Mouse (Mus musculus) left cerebral cortex, adult 9 months (tissue): ENCODE results near the gene Plpp3.

Experiments
- DNase-seq, 2 experiments: peaks; one replicate each; pipeline ENCODE4 v3.0.0; 2022; ENCODE audit warnings: low spot score in 2 of 2

Plpp3 gene

DNA sequence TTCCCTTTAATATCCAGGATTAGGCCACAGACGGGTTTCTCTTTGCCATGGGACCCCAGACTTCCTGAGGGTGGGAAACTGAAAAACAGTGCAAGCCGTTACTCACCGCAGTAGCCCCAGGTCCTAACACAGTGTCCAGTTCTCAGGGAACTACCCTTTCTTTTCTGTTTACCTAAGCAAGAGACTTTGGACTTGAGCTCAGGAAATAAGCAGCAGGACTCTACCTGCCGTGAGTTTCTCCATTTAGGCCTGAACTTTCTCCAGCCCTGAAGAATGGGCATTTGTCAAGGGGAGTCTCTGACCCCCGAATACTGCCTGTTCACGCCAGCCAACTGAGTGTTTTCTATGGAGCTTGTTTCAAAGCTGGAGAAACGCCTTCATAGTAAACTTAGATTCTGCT is 31.7 kb downstream of the Plpp3 start:
- no peak for DNase-seq

- DNase-seq: no peak
Measured at GRCm38 (mm10) chr4:105190826-105191225, 33.7 kb downstream of the Plpp3 start.

GRCm38 (mm10) chr4:105191550-105191949 is 34.4 kb downstream of the Plpp3 start:
- DNase-seq: no peak

GRCm38 (mm10) chr4:105192665-105193064 is 35.5 kb downstream of the Plpp3 start:
- no peak for DNase-seq

DNA sequence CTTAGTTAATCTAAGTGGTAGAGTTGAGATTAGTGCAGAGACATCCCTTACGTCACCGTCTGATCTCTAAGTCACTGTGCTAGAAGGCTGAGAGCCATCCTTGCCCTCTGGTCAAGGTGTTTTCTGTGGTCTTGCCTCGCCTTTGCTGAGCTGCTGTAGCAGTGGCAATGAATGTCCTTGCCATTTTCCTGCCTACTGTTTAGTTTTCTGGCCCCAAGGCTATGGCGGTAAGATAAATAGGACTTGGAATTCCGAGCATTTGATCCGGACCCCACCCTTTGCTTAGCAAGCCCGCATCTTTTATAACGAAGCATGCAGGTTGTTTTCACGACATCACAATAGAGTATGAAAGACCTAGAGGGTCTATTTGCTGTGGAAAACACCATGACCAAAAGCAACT is 38.1 kb downstream of the Plpp3 start:
- no peak for DNase-seq

DNA sequence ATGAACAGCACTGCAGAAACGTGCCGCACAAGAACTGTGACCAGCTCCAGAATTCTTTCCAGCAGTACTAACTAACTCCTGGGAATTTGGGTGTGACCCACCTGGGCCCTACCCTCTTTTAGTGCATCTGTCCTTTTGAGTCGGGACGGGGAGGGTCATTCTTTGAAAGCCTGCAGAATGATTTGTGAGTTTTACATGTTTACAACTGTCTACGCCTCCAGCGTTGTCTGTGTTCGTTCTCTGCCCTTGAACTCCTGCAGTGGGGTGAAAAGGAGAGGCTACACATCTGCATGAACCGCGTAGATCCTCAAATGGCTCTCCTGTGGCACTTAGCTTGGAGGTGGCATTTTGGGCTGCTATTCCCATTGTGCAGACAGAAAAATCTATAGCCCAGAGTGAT is 39.0 kb downstream of the Plpp3 start:
- no peak for DNase-seq

- no peak for DNase-seq
Measured at GRCm38 (mm10) chr4:105196993-105197765, 40.0 kb downstream of the Plpp3 start.

GRCm38 (mm10) chr4:105198696-105199095 is 41.5 kb downstream of the Plpp3 start:
- no peak for DNase-seq

GRCm38 (mm10) chr4:105199345-105199744 is 42.2 kb downstream of the Plpp3 start:
- DNase-seq: no peak

DNA sequence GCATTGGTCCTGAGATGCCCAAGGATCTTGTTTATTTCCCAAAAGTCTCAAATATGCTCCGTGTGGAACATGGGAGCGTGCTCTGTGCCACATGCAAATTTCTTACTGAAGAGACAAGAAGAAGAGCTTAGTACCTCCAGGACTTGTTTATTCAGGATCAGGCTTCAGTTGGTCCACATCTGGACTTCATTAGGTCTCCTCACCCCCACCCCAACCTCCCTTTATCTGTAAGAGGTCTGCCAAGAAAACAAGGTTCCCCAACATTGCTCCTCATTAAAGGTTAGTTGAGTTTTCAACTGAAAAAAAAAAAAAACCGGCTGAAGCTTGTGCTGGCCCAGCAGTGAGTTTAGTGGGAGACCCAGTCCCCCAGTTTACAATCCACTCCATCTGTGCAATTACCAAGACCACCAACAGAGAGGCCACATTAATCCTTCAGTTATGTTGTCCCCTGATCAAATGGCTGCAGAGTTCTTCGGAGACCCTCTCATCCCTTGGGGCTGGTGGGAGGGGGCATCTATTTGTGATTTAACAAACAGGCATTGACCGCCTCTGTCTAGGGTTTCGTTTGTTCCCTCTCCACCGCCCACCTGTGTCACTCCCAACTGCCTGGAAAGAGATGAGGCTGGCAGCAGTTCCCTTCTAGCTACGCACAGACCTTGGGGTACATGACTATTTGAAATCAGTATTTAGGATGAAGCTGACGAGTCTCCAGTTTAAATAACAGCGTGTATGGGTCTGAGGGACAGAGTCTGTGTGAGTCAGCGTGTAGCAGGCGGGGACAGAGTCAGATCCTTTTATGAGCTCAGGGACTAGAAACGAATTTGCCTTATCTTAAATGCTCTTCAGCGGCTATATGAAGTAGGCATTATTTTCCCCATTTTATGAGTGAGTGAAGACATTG is 43.7 kb downstream of the Plpp3 start:
- DNase-seq: no peak

DNA sequence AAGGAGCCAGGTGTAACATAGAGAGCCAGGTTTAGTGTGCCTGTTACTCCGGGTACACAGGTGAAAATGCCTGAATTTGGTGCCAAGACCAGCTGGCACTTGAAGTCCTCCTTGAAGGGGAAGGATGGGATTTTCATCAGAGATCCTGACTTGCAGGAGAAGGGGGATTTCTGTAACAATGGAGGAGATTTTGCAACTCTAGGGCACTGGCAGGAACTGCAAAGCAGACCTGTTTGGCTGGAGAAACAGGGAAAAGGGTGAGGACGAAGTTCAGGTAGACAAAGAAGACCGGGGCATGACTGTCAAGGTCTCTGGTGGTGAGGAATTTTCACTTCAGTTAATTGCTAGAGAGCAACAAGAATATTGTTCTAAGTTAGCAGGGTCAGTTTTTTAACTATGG is 45.3 kb downstream of the Plpp3 start:
- no peak for DNase-seq

DNA sequence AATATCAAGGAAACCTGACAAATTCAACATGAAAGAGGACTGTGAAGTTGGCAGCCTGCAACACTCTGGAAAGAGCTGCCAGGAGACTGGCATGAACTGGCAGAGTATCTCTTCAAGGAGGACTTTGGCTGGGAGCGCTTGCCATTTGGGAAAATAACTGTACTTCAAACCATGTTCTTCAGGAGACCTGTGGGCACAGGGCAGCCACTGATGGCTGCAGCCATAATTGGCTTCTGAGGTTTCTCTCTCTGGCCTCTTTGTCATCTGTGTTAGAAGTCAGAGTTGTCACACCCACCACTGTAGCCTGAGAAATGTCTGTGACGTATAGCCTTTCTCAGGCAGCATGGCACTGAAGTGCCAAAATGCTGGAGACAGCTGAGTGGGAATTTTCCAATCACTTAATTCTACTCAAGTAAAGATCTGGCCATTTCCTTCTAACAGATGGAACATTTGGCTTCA is 46.2 kb downstream of the Plpp3 start:
- DNase-seq: no peak

DNA sequence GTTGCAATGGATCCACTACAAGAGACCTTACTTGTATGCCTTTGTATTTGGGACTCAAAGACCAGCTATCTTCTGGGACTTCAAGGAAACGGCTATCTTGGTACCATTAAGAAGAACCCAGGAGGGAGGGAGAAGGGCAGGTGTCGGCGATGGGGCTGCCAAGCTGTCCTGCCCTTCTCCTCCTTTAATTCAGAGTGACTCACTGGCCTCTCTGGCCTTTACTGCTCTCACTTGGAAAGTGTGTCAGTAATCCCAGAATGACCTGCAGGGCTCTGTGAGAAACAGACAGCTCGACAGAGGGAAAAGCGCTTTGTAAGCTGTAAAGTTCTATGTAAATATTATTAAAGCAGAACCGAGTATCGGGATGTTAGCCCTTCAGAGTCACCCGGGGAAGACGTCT is 46.9 kb downstream of the Plpp3 start:
- DNase-seq: no peak

DNA sequence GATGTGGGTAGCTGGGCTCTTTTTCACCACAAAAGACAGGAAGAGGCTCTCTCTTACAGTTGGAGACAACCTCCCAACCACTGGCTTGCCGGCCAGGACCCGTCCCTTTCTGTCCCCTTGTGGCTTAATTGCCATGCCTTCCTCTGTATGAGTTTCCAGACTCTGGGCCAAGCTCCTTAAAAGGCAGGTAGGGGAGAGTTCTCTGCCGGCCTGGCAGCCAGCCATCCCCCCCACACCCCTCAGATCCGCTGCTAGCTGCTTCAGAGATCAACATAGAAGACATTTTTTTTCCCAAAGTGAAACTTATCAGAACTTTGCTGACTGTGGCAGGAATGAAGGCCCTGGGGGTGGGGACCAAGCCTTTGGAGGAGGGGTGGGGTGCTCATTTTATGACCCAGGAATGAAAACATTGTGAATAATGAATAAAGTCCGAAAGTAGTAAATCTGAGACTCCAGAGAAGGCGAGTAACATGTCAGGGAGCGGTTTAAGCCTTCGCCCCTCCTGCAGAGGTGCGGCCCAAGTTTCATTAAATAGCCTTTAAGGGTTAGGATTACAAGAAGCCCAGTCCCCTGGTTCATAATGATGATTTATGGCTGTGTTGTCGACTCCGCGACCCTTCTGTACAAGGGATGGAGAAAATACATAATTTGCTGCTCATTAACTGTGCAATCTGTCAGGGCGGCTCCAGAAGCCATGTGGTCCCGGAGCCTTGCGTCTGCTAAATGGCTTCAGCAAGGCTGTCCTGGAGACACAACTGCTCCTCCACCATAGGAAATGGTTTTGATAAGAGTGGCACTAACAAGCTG is 48.1 kb downstream of the Plpp3 start:
- DNase-seq: no peak

GRCm38 (mm10) chr4:105206102-105206501 is 49.0 kb downstream of the Plpp3 start:
- no peak for DNase-seq

- no peak for DNase-seq
Measured at GRCm38 (mm10) chr4:105206995-105207394, 49.8 kb downstream of the Plpp3 start.

DNA sequence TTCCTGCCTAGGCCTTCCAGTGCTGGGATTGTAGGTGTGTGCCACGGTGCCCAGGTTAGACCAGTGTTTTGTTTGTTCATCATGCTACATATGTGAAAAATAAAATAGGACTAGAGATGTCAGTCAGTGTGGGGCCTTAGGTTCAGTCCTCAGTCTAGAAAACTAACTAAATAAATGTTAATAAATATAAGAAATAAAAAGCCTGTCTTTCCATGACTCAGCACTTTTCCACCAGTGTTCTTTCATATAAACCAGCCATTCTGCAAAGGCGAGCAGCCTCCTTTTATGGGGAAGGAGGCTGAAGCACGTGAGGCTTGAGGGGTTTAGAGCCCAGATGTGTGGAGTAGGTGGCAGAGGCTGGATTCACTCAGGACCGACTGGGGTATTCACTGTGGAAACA is 50.5 kb downstream of the Plpp3 start:
- no peak for DNase-seq

GRCm38 (mm10) chr4:105208977-105209376 is 51.8 kb downstream of the Plpp3 start:
- no peak for DNase-seq

GRCm38 (mm10) chr4:105213314-105213713 is 56.2 kb downstream of the Plpp3 start:
- no peak for DNase-seq

GRCm38 (mm10) chr4:105214438-105214837 is 57.3 kb downstream of the Plpp3 start:
- no peak for DNase-seq

GRCm38 (mm10) chr4:105215726-105216410 is 58.7 kb downstream of the Plpp3 start:
- DNase-seq: no peak
